In genomic region chr11:115231924-115232323, GRCm38 (mm10) we compare ENCODE assay signal across 8 mouse cellular contexts. TPM values are rescaled to one million over a fixed set of nuclear protein-coding genes. Genes with fewer than 3 reads are reported as not detected.
DNase-seq lines count a peak whose midpoint lies in the region; ATAC-seq and TF ChIP-seq lines count a peak whose summit lies in the region.

No protein-coding gene starts in this region.

- no peak for ATAC-seq in stomach, embryonic 16.5 days (ENCODE audit: insufficient read depth, low FRiP score)

- TF ChIP-seq CTCF in layer of hippocampus, adult 2 months (conservative IDR thresholded peaks at IDR 0.05): no peak
- TF ChIP-seq CTCF in spleen, adult 2 months (IDR thresholded peaks at IDR 0.05; ENCODE audit: extremely low read depth, insufficient read depth, insufficient read length, insufficient replicate concordance): no peak

- WGBS in spleen, adult 2 months: 49% methylated on average over 9 of the region's 9 CpGs
- WGBS in stomach, embryonic 16.5 days: 48% methylated on average over 9 of the region's 9 CpGs

- H3K27me3 ChIP-seq in spleen, adult 2 months (ENCODE audit: control insufficient read depth, insufficient read depth, low read length): no peaks in the 10 kb centered on the region
- no peaks in the 10 kb centered on the region for H3K27me3 ChIP-seq in stomach, embryonic 16.5 days (ENCODE audit: control insufficient read depth, insufficient read depth, low read length)

- no peak for TF ChIP-seq POLR2A in spleen, adult 2 months (IDR thresholded peaks at IDR 0.05; ENCODE audit: low read depth, low read length)

- H3K4me3 ChIP-seq in layer of hippocampus, adult 2 months: no peak overlapping the region
- H3K4me3 ChIP-seq in spleen, adult 2 months (ENCODE audit: extremely low read depth, insufficient read depth, insufficient read length): no peak overlapping the region
- no peak overlapping the region for H3K4me3 ChIP-seq in stomach, embryonic 16.5 days (replicated peaks; ENCODE audit: low read length)

- peak; percentile 27 for DNase-seq in adrenal gland, adult 2 months
- DNase-seq in adrenal gland, postnatal 10 days: no peak
- peak in 1 of 2 experiments; percentile 54 for DNase-seq in layer of hippocampus, adult 2 months (ENCODE audit: low spot score in 2 of 2)
- DNase-seq in layer of hippocampus, adult 11-12 months (ENCODE audit: low spot score): no peak
- no peak for DNase-seq in spleen, adult 2 months (ENCODE audit: low read depth in 1 of 2, low spot score in 2 of 2)
- DNase-seq in spleen, postnatal 4 days (ENCODE audit: low spot score in 2 of 2): no peak
- DNase-seq in cerebellum, adult 18-20 months: no peak

- no peak overlapping the region; the same call in 1 of the 2 replicates for H3K4me2 ChIP-seq in stomach, embryonic 16.5 days (ENCODE audit: low read depth, low read length)

- peaks cover 2% of the 10 kb centered on the region; the same call in 1 of the 2 replicates for H3K36me3 ChIP-seq in spleen, adult 2 months (ENCODE audit: control insufficient read depth, insufficient read depth, low read length)
- no peaks in the 10 kb centered on the region for H3K36me3 ChIP-seq in stomach, embryonic 16.5 days (ENCODE audit: control insufficient read depth, insufficient read depth, low read length)

- H3K9me3 ChIP-seq in stomach, embryonic 16.5 days (replicated peaks; ENCODE audit: control insufficient read depth, low read length): no peaks in the 10 kb centered on the region

- peak overlapping the region; percentile 91 for H3K27ac ChIP-seq in layer of hippocampus, adult 2 months
- peak overlapping the region; percentile 60 for H3K27ac ChIP-seq in spleen, adult 2 months (ENCODE audit: insufficient read depth, low read length)
- peak overlapping the region; percentile 81 for H3K27ac ChIP-seq in stomach, embryonic 16.5 days (ENCODE audit: low read length)

- H3K9ac ChIP-seq in stomach, embryonic 16.5 days (ENCODE audit: low read length): peak overlapping the region; percentile 18; the same call in 1 of the 2 replicates

- H3K4me1 ChIP-seq in spleen, adult 2 months (ENCODE audit: control insufficient read depth, insufficient read depth, insufficient read length): peaks cover 33% of the 10 kb centered on the region; the same call in 1 of the 2 replicates
- H3K4me1 ChIP-seq in stomach, embryonic 16.5 days (ENCODE audit: control insufficient read depth, insufficient read depth, low read length): peaks cover 17% of the 10 kb centered on the region

RNA-seq across cellular contexts. Expression of gene Grin2c, which starts 35.1 kb away (rescaled TPM):
- total RNA-seq in adrenal gland, adult 2 months (2021): 1 to 10 TPM; 2.3 to 9.4 TPM
- 13.8 and 25.5 TPM in 2 replicates for polyA plus RNA-seq in adrenal gland, adult 2 months (2012; rRNA removed)
- total RNA-seq in adrenal gland, postnatal 10 days (2021): under 1 TPM; 0.61 to 0.75 TPM
- total RNA-seq in layer of hippocampus, adult 2 months (2021): 10 to 100 TPM; 47.4 to 47.5 TPM
- 9.5 and 13.7 TPM in 2 replicates for polyA plus RNA-seq in spleen, adult 2 months (2012; rRNA removed)
- not detected in 2 replicates for polyA plus RNA-seq in stomach, embryonic 16.5 days (2015; fragmentation: Nextera tagmentation; extraction: Ambion mirVana)

RNA-seq across cellular contexts. Expression of gene Nat9, which starts 44.3 kb away (rescaled TPM):
- total RNA-seq in adrenal gland, adult 2 months (2021): 10 to 100 TPM; 20.0 to 29.2 TPM
- 12.0 and 16.2 TPM in 2 replicates for polyA plus RNA-seq in adrenal gland, adult 2 months (2012; rRNA removed)
- total RNA-seq in adrenal gland, postnatal 10 days (2021): 10 to 100 TPM; 27.4 to 28.4 TPM
- 10 to 100 TPM; 20.5 to 20.6 TPM for total RNA-seq in layer of hippocampus, adult 2 months (2021)
- polyA plus RNA-seq in spleen, adult 2 months (2012; rRNA removed): 12.3 and 12.5 TPM in 2 replicates
- 21.8 and 23.4 TPM in 2 replicates for polyA plus RNA-seq in stomach, embryonic 16.5 days (2015; fragmentation: Nextera tagmentation; extraction: Ambion mirVana)

RNA-seq across cellular contexts. Expression of gene Tmem104, which starts 44.6 kb away (rescaled TPM):
- 10 to 100 TPM; 23.7 to 27.9 TPM for total RNA-seq in adrenal gland, adult 2 months (2021)
- 26.5 and 34.7 TPM in 2 replicates for polyA plus RNA-seq in adrenal gland, adult 2 months (2012; rRNA removed)
- 10 to 100 TPM in 1 of 2 experiments, 1 to 10 TPM in 1; 9.5 to 15.7 TPM for total RNA-seq in adrenal gland, postnatal 10 days (2021)
- total RNA-seq in layer of hippocampus, adult 2 months (2021): 10 to 100 TPM; 18.1 to 20.1 TPM
- 16.3 and 16.5 TPM in 2 replicates for polyA plus RNA-seq in spleen, adult 2 months (2012; rRNA removed)
- 8.3 and 9.7 TPM in 2 replicates for polyA plus RNA-seq in stomach, embryonic 16.5 days (2015; fragmentation: Nextera tagmentation; extraction: Ambion mirVana)

RNA-seq across cellular contexts. Expression of gene Fdxr, which starts 44.9 kb away (rescaled TPM):
- 1,000 to 10,000 TPM; 1,196 to 1,476 TPM for total RNA-seq in adrenal gland, adult 2 months (2021)
- polyA plus RNA-seq in adrenal gland, adult 2 months (2012; rRNA removed): 2,178 and 2,420 TPM in 2 replicates
- total RNA-seq in adrenal gland, postnatal 10 days (2021): 100 to 1,000 TPM; 368 to 383 TPM
- total RNA-seq in layer of hippocampus, adult 2 months (2021): 10 to 100 TPM; 22.4 to 22.5 TPM
- 18.7 and 24.6 TPM in 2 replicates for polyA plus RNA-seq in spleen, adult 2 months (2012; rRNA removed)
- 15.4 and 15.9 TPM in 2 replicates for polyA plus RNA-seq in stomach, embryonic 16.5 days (2015; fragmentation: Nextera tagmentation; extraction: Ambion mirVana)

Comparison
In these comparisons a context has a peak if more than half of its experiments do, and no peak if none do; other contexts are left out.
1. RNA of gene Grin2c, which starts 35.1 kb away (total RNA-seq): 47.4 to 47.5 TPM in layer of hippocampus, adult 2 months; 2.3 to 9.4 TPM in adrenal gland, adult 2 months and 0.61 to 0.75 TPM in adrenal gland, postnatal 10 days; every median in the first group is over 4 times any median in the second.
2. Peak in every context shown above with its lines, with median percentiles within 50 percentile points of each other: H3K27ac ChIP-seq.